Mouse (Mus musculus): ENCODE data around the gene Sept9. TPM values are rescaled to one million over a fixed set of nuclear protein-coding genes. Genes with fewer than 3 reads are reported as not detected.

The Sept9 gene
- polyA plus RNA-seq, 1 experiment from 2014 or later, result 165 TPM

DNA sequence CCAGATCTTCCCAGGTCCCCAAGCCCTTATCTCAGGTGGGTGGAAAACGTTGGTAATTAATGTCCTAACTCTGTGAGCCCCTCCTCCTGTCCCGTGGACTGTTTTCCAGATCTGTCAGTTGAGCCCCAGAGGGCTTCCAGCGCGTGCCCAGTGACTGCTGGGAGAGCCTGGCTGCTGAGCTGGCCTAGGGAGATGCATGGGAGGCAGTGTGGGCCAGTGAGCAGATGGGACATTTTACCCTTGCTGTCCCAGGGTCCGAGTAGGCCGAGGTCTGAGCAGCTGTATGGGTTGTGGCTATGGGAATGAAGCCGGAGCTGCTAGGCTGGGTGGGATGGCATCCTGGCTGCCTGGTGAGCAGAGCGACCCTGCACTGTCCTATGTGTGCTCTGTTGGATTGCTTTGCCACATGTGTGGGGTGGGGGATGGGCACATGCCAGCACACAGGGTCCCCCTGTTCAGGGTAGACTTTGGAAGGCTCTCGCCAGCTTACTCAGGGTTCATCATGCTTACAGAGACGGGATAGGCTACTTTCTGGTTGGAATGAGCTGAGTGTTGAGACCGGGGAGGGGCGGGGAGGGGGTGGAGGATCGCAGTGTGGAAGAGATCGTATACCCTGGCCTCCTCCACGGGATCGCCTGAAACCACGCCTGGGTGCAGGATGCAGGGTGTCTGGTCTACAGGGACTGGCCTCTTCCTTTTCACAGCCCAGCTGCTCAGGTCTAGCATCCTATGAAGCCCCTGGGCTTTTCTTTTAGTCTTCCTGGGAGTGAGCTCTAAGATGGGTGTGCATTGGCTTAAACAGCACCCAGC, 109.9 kb downstream of the Sept9 start:
- no peak overlapping the region for H3K9ac ChIP-seq
- H3K27me3 ChIP-seq (replicated peaks), result no peaks in the 10 kb centered on the region
- 68% methylated on average over 17 of the region's 17 CpGs for WGBS
- H3K9me3 ChIP-seq, result no peaks in the 10 kb centered on the region
- peaks cover 60% of the 10 kb centered on the region for H3K4me1 ChIP-seq
- H3K27ac ChIP-seq, result no peak overlapping the region
- ATAC-seq (ENCODE audit: low FRiP score, low read depth), result no peak
- H3K4me2 ChIP-seq (replicated peaks), result no peak overlapping the region
- H3K36me3 ChIP-seq, result no peaks in the 10 kb centered on the region
- no peak overlapping the region for H3K4me3 ChIP-seq

DNA sequence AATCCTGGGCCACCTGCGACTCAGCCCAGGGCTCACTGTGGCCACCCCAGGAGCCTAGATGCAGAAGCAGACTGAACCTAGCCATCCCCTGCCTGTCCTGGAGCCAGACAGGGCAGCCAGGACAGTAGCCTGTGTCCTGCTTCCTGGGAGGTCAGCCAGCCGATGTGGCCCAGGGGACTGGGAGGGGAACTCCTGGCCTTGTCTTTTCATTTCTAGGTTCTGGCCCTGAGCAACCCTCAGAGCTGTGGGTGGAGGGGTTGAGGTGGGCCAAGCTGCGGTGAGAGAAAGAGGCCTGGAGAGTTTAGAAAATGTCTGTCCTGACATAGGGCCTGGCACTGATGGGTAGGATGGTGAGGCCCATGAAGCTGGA, 110.4 kb downstream of the Sept9 start:
- H3K4me2 ChIP-seq (replicated peaks), result no peak overlapping the region
- H3K4me1 ChIP-seq, result peaks cover 66% of the 10 kb centered on the region
- WGBS, result 78% methylated on average over 3 of the region's 3 CpGs
- no peaks in the 10 kb centered on the region for H3K27me3 ChIP-seq (replicated peaks)
- H3K4me3 ChIP-seq, result no peak overlapping the region
- no peak overlapping the region for H3K27ac ChIP-seq
- ATAC-seq (ENCODE audit: low FRiP score, low read depth), result no peak
- no peaks in the 10 kb centered on the region for H3K9me3 ChIP-seq
- no peaks in the 10 kb centered on the region for H3K36me3 ChIP-seq
- no peak overlapping the region for H3K9ac ChIP-seq

DNA sequence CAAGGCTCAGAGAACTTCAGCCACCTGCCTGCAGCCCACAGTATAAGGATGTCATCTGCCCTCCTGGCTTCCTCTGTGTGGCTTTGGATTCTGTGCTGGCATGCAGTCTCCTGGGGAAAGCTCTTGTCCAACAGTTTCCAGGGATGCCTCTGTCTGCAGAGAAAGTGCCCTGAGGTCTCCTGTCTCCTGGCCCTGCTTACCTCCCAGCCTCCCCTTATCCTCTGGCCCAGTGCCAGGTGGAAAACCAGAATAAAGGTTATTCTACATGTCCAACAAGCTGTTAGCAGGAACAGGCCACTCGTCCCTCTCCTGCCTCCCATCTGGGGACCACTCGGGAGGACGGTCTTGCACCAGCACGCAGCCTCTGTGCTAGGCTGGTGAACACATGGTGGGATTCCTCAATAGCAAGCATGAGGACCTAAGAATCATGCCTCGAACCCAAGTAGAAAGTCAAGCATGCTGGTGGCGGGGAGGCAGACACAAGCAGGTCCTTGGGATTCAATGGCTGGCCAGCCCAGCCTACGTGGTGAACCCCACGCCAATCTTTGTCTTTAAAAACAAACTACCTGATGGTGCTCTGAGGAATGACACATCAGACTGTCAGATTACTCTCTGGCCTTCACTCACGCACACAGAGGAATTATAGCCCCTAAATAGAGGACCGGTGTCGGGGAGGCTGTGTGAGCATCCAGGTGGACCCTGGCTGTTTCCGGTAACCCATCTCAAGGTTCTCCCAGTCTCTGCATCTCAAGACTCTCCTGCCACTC, 111.1 kb downstream of the Sept9 start:
- Histone ChIP-seq H3K4me1 (peaks cover 67% of the 10 kb centered on the region), H3K9me3 (no peaks in the 10 kb centered on the region), H3K4me3 (no peak overlapping the region), H3K36me3 (no peaks in the 10 kb centered on the region), H3K9ac (no peak overlapping the region), H3K4me2 (replicated peaks) (no peak overlapping the region), H3K27ac (no peak overlapping the region), H3K27me3 (replicated peaks) (no peaks in the 10 kb centered on the region)
- 87% methylated on average over 12 of the region's 12 CpGs for WGBS
- ATAC-seq (ENCODE audit: low FRiP score, low read depth), result no peak

DNA sequence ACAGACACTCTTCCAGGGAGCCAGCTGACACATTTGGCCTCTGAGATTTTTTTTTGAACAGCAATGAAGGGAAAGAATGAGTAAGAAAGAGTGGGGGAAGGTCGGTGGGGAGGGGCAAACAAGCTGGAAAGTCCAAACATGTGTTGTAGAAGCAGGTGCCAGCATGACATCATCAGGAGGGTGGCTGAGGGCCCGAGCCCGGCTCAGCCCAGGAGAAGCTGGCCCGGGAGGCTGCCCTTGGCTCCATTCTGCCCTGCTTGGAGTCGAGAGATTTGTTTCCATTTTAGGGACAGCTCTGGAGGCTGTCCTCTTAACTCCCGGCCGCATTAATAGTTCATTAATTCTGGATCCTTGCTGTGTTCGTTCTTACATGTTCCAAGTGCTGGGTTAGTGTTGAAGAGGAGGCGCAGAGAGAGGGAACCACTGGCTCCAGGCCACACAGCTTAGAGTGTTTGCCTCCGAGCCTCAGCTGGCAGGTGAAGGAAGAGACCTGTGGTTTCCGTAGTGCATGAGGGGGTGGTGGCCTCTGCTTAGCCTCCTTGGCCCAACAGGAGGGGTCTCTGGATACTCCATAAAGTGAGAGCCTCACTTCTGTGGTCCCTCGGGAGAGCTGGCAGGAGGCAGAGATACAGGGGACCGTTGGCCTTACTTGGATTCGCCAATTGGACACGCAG, 111.8 kb downstream of the Sept9 start:
- ATAC-seq (ENCODE audit: low FRiP score, low read depth), result no peak
- H3K27me3 ChIP-seq (replicated peaks), result no peaks in the 10 kb centered on the region
- 75% methylated on average over 15 of the region's 15 CpGs for WGBS
- no peak overlapping the region for H3K4me2 ChIP-seq (replicated peaks)
- H3K4me3 ChIP-seq, result no peak overlapping the region
- no peak overlapping the region for H3K9ac ChIP-seq
- no peak overlapping the region for H3K27ac ChIP-seq
- no peaks in the 10 kb centered on the region for H3K9me3 ChIP-seq
- no peaks in the 10 kb centered on the region for H3K36me3 ChIP-seq
- H3K4me1 ChIP-seq, result peaks cover 63% of the 10 kb centered on the region

DNA sequence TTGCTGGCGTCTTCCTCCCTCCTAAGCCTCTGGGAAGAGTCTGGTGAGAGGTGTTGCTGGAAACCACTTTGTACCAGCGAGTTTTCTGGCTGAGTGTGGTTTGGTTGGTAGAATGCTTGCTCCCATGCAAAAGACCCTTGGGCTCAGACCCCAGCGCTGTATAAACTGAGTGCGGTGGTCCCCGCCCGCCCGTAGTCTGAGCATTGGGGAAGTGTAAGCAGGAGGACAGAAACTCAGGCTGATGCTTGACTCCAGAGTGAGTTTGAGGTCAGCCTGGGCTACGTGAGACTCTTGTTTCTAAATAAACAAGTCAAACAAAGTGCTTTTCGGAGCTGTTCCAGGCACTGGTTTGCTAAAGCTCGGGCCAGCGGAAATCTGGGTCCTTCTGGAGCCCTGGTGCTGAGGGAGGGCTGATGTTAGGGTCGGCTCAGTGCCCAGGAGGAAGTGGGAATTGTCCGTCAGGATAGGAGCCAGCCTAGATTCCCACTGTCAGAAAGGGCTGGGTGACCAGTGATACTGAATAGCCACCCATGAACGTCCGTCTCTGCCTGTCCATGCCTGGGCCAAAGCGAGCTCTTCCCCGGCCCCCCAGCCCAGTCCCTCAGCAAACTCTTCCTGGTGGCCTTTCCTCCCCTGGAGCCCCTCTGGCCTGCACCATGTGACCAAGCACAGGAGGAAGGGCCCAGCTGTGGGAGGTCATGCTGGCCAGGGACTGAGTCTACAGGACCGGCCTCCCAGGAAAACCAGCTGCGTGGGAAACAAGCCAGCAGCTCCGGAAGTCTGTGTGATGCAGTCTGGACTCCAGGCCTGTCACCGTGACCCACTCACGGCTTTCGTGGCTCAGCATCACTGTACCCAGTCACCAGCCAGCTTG, 112.8 kb downstream of the Sept9 start:
- WGBS, result 78% methylated on average over 23 of the region's 23 CpGs
- no peak for ATAC-seq (ENCODE audit: low FRiP score, low read depth)

GRCm38 (mm10) chr11:117312936-117313335, 113.5 kb downstream of the Sept9 start:
- no peak overlapping the region for H3K27ac ChIP-seq
- no peak for ATAC-seq (ENCODE audit: low FRiP score, low read depth)
- H3K4me1 ChIP-seq, result peaks cover 75% of the 10 kb centered on the region

More for the DNA sequence above, 112.8 kb downstream of the Sept9 start:
- H3K36me3 ChIP-seq, result no peaks in the 10 kb centered on the region
- no peak overlapping the region for H3K27ac ChIP-seq
- H3K4me1 ChIP-seq, result peaks cover 73% of the 10 kb centered on the region
- H3K4me2 ChIP-seq (replicated peaks), result peak overlapping the region; percentile 1; the same call in 1 of the 2 replicates
- H3K9me3 ChIP-seq, result no peaks in the 10 kb centered on the region
- no peaks in the 10 kb centered on the region for H3K27me3 ChIP-seq (replicated peaks)
- no peak overlapping the region for H3K4me3 ChIP-seq
- no peak overlapping the region for H3K9ac ChIP-seq

GRCm38 (mm10) chr11:117313446-117313845, 114.0 kb downstream of the Sept9 start:
- no peak overlapping the region for H3K27ac ChIP-seq
- H3K36me3 ChIP-seq, result no peaks in the 10 kb centered on the region
- ATAC-seq (ENCODE audit: low FRiP score, low read depth), result no peak
- H3K4me3 ChIP-seq, result no peak overlapping the region
- no peaks in the 10 kb centered on the region for H3K9me3 ChIP-seq
- peak overlapping the region; percentile 3; the same call in 1 of the 2 replicates for H3K9ac ChIP-seq
- H3K27me3 ChIP-seq (replicated peaks), result no peaks in the 10 kb centered on the region
- 82% methylated on average over 7 of the region's 7 CpGs for whole genome bisulfite sequencing
- peaks cover 75% of the 10 kb centered on the region for H3K4me1 ChIP-seq
- no peak overlapping the region for H3K4me2 ChIP-seq (replicated peaks)

More at GRCm38 (mm10) chr11:117312936-117313335, 113.5 kb downstream of the Sept9 start:
- Histone ChIP-seq H3K36me3 (no peaks in the 10 kb centered on the region), H3K4me3 (no peak overlapping the region), H3K9ac (no peak overlapping the region), H3K9me3 (no peaks in the 10 kb centered on the region), H3K27me3 (replicated peaks) (no peaks in the 10 kb centered on the region), H3K4me2 (replicated peaks) (peak overlapping the region; percentile 1; the same call in 1 of the 2 replicates)
- WGBS, result 45% methylated on average over 8 of the region's 8 CpGs

- Histone ChIP-seq H3K4me1 (peaks cover 75% of the 10 kb centered on the region), H3K27ac (no peak overlapping the region), H3K9me3 (no peaks in the 10 kb centered on the region), H3K4me3 (no peak overlapping the region), H3K9ac (no peak overlapping the region; the same call in 1 of the 2 replicates), H3K27me3 (replicated peaks) (no peaks in the 10 kb centered on the region), H3K4me2 (replicated peaks) (no peak overlapping the region), H3K36me3 (no peaks in the 10 kb centered on the region)
- WGBS, result 90% methylated on average over 7 of the region's 7 CpGs
- no peak for ATAC-seq (ENCODE audit: low FRiP score, low read depth)
Measured at GRCm38 (mm10) chr11:117314026-117314425, 114.6 kb downstream of the Sept9 start.

- H3K27ac ChIP-seq, result no peak overlapping the region
- ATAC-seq (ENCODE audit: low FRiP score, low read depth), result no peak
- H3K9ac ChIP-seq, result 0 out of 2 replicates have a peak overlapping the region, but pooled peaks have one; percentile 23
- H3K4me1 ChIP-seq, result peaks cover 75% of the 10 kb centered on the region
- no peaks in the 10 kb centered on the region for H3K36me3 ChIP-seq
- no peak overlapping the region for H3K4me2 ChIP-seq (replicated peaks)
- H3K4me3 ChIP-seq, result no peak overlapping the region
- WGBS, result 96% methylated on average over 8 of the region's 8 CpGs
- H3K9me3 ChIP-seq, result no peaks in the 10 kb centered on the region
- H3K27me3 ChIP-seq (replicated peaks), result no peaks in the 10 kb centered on the region
Measured at GRCm38 (mm10) chr11:117314520-117314919, 115.1 kb downstream of the Sept9 start.

GRCm38 (mm10) chr11:117315309-117315708, 115.8 kb downstream of the Sept9 start:
- Histone ChIP-seq H3K27me3 (replicated peaks) (no peaks in the 10 kb centered on the region), H3K27ac (no peak overlapping the region), H3K4me2 (replicated peaks) (no peak overlapping the region), H3K9me3 (no peaks in the 10 kb centered on the region), H3K9ac (no peak overlapping the region), H3K36me3 (no peaks in the 10 kb centered on the region), H3K4me3 (no peak overlapping the region), H3K4me1 (peaks cover 75% of the 10 kb centered on the region)
- 88% methylated on average over 11 of the region's 11 CpGs for WGBS
- no peak for ATAC-seq (ENCODE audit: low FRiP score, low read depth)

DNA sequence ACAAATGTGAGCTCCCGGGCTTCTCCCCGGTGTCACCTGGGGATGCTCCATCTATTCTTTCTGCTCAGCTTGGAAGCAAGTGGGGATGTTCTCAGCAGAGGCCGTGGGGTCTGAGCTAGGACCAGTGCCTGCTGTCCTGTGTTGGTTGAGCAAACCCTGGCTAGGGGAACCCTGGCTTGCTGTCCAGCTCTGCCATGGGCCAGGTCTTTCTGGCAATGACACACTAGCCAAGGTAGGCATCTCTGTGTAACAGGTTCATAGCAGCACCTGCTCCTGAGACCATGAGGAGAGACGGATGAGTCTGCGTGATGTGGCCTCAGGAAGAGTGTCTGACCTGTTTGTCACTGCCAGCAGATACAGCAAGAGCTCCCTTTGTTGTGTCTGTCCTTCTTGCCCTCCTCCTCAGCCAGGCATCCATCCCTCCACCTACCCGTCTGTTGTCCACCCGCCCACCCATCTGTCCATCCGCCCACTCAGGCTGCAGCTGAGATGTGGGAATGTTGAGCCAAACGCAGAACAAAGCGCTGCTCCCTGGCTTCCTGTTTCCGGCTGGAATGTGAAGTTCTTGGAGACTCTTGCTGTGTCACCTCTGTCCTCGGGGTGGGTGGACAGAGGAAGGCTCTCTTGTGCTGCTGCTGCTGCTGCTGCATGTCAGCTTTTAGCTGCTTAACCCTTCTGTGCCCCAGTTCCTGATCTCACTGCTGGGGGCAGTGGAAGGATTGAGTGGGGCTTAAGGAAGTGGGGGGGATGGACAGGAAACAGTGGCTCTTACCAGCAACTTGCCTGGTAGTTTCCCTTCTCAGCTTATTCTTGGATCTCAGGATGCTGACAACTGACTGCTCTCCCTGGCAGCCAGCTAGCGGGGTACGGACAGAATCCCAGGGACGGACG, 117.2 kb downstream of the Sept9 start:
- Histone ChIP-seq H3K9ac (peak overlapping the region; percentile 44), H3K27me3 (replicated peaks) (no peaks in the 10 kb centered on the region), H3K4me1 (peaks cover 67% of the 10 kb centered on the region), H3K36me3 (no peaks in the 10 kb centered on the region), H3K4me2 (replicated peaks) (peak overlapping the region; percentile 45), H3K4me3 (no peak overlapping the region), H3K9me3 (no peaks in the 10 kb centered on the region), H3K27ac (peak overlapping the region; percentile 73)
- ATAC-seq (ENCODE audit: low FRiP score, low read depth), result no peak
- WGBS, result 52% methylated on average over 16 of the region's 16 CpGs
